Mouse (Mus musculus): ENCODE results near the gene Ero1lb. TPM values are rescaled to one million over a fixed set of nuclear protein-coding genes. Genes with fewer than 3 reads are reported as not detected.

Ero1lb gene
- 10 to 100 TPM; 13.1 to 16.7 TPM for total RNA-seq (2023)

DNA sequence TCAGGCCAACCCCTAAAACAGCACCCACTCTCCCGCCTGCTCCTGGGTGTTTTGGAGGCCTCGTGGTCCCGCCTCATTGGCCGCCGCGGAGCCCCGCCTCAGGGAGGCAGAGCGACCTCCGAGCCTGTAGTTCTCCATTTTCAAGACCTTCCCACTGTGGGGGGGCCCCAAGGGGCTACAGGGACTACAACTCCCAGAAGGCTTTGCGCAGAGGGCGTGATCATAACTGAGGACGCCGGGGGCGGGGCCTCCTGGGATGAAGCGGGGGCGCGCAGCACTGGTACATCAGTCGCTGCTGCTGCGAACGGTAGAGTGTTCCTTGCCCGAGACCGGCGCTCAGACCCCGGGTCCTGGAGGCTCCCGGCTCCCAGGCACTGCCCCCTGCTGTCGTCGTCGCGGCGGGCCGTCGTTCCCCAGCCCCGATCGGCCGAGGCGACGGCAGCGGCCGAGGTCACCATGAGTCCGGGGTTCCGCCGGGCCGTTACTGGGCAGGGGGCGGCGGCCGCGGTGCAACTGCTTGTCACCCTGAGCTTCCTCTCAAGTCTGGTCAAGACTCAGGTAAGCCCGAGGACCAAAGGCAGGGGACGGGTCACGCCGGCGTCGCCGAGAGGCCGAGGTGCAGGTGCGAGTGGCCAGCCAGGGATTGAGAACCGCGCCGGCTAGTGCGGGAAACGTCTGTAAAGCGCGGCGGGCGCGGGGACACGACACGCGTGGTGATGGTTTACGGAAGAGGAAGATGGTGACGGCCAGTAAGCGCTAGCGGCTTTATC, at the start of gene Ero1lb:
Gene Ero1lb (plus strand): TSS at position 254 of the 770 bp plus-strand sequence.

DNA sequence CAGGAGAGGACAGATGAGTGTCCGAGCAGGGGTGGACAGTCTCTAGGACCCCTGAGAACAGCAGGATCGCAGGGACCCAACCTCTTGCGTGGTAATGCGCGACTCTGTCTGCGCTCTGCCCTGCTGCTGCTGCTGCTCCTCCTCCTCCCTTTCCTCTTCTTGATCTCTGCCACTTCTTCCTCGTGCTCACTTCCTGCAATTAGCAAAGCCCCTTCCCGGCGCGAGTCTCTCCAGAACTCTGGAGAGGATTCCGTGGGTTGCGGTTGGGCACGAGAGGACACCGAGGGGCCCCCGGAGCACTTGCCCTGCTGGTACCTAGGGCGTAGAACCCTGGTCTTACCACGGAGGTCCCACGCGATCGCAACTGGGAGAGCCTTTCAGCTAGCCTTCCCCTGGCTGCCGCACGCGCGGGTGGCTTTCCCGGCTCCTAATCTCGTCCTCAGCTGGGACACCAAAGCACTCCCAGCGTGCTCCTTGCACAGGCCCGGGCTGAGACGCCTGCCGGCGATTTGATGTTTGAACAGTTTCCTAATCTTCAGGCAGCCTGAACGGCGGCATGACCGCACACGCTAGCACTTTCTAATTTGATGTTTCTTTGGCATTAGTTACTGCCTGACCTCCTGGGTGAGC, 45.6 kb upstream of the Ero1lb start, which contains the start of gene Edaradd:
Gene Edaradd (minus strand): TSS at position 484 of the 630 bp plus-strand sequence.

Other genes starting within 250 kb of the Ero1lb start
- 10 to 100 TPM; 23.2 to 23.6 TPM for gene Actn2, start 225.1 kb upstream of the Ero1lb start, total RNA-seq (2023)
- gene Heatr1, start 170.8 kb upstream of the Ero1lb start, total RNA-seq (2023): 100 to 1,000 TPM in 1 of 2 experiments, 10 to 100 TPM in 1; 95.4 to 104 TPM
- 10 to 100 TPM; 92.8 to 94.4 TPM for gene Lgals8, start 100.9 kb upstream of the Ero1lb start, total RNA-seq (2023)
- 1 to 10 TPM in 1 of 2 experiments, under 1 TPM in 1; 0.89 to 1.6 TPM for gene Edaradd, start 45.4 kb upstream of the Ero1lb start, total RNA-seq (2023)
- gene Prl2c3, start 234.2 kb downstream of the Ero1lb start, total RNA-seq (2023): not detected